Mouse (Mus musculus) midbrain, embryonic 11.5 days (tissue): ENCODE results near the gene Etfbkmt. TPM values are rescaled to one million over a fixed set of nuclear protein-coding genes. Genes with fewer than 3 reads are reported as not detected.
A peak's percentile ranks its signal among the peaks of the same experiment; 100 is the strongest.

Experiments
- ATAC-seq: fragments of 200-750 bp; cut with Nextera tagmentation; 2 replicates; pipeline ENCODE4 v1.8.0; 2017; ENCODE audit warnings: moderate TSS enrichment, moderate library complexity; ENCODE audit not compliant: low FRiP score
- DNase-seq: peaks from one replicate; pipeline ENCODE4 v3.0.0; 2015; ENCODE audit warnings: low spot score; ENCODE audit errors: missing footprints
- H3K27ac ChIP-seq: fragments of 300-500 bp; sonication (generic); 2 replicates; pipeline ENCODE4 v1.5.1; 2014; ENCODE audit warnings: low read depth, low read length
- H3K27me3 ChIP-seq: fragments of 300-500 bp; sonication (generic); 2 replicates; pipeline ENCODE4 v1.6.1; 2014; ENCODE audit warnings: mild to moderate bottlenecking, low read length, moderate library complexity, mixed read lengths; ENCODE audit not compliant: control insufficient read depth, insufficient read depth
- H3K36me3 ChIP-seq: fragments of 300-500 bp; sonication (generic); 2 replicates; pipeline ENCODE4 v1.6.1; 2014; ENCODE audit warnings: mild to moderate bottlenecking, low read length, moderate library complexity, mixed read lengths; ENCODE audit not compliant: control insufficient read depth, insufficient read depth
- H3K4me1 ChIP-seq: fragments of 300-500 bp; sonication (generic); 2 replicates; pipeline ENCODE4 v1.6.1; 2014; ENCODE audit warnings: low read length; ENCODE audit not compliant: control insufficient read depth, insufficient read depth
- H3K4me2 ChIP-seq: fragments of 300-500 bp; sonication (generic); 2 replicates; pipeline ENCODE4 v1.6.1; 2014; ENCODE audit warnings: mild to moderate bottlenecking, moderate library complexity
- H3K4me3 ChIP-seq: fragments of 300-500 bp; sonication (generic); 2 replicates; pipeline ENCODE4 v1.5.1; 2014; ENCODE audit warnings: low read depth, low read length
- H3K9ac ChIP-seq: fragments of 300-500 bp; sonication (generic); 2 replicates; pipeline ENCODE4 v1.6.1; 2014; ENCODE audit warnings: low read length
- H3K9me3 ChIP-seq: fragments of 300-500 bp; sonication (generic); 2 replicates; pipeline ENCODE4 v1.6.1; 2016; ENCODE audit warnings: low read length; ENCODE audit not compliant: control insufficient read depth
- WGBS: fragments of 180-500 bp; shearing (Covaris S2); extraction: QIAGEN DNeasy Blood & Tissue Kit; methylation state at CpG from one replicate; pipeline ENCODE4 v1.1.7; 2014; 5-methylcytosine and 5-hydroxymethylcytosine counted together
- polyA plus RNA-seq: library from polyadenylated mRNA; unstranded; fragments of >200 nt; fragmentation: Nextera tagmentation; extraction: Ambion mirVana; gene quantifications from 2 replicates; pipeline ENCODE4 v1.2.1, GENCODE M21; 2014

Etfbkmt gene
- polyA plus RNA-seq, 1 experiment from 2014 or later, result 8.6 TPM

- Histone ChIP-seq H3K4me2 (peak overlapping the region; percentile 59), H3K27ac (no peak overlapping the region), H3K4me1 (0 out of 2 replicates have a peak, but pooled peaks cover 2% of the 10 kb centered on the region), H3K36me3 (no peaks in the 10 kb centered on the region), H3K9ac (peak overlapping the region; percentile 70), H3K9me3 (no peaks in the 10 kb centered on the region), H3K4me3 (peak overlapping the region; percentile 39), H3K27me3 (no peaks in the 10 kb centered on the region)
- peak; percentile 97 for DNase-seq
- 7% methylated on average over 36 of the region's 36 CpGs for WGBS
- peak; percentile 95 for ATAC-seq
Measured at GRCm38 (mm10) chr6:149141393-149142173, 1.9 kb downstream of the Etfbkmt start.

DNA sequence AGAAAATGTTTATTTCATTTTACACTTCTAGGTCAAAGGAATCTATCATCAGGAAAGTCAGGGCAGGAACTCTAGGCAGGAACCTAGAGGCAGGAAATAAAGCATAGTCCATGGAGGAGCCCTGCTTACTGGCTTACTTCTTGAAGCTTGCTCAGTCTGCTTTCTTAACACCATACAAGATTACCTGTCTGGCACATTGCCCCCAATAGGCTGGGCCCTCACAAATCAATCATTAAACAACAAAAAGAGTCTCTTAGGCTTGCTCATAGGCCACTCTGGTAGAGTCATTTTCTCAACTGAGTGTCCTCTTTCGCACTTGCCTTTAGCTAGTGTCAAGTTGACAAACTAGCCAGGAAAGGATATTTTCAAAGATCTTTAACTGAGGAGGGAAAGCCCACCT, 5.5 kb downstream of the Etfbkmt start:
- Histone ChIP-seq H3K36me3 (no peaks in the 10 kb centered on the region), H3K4me3 (no peak overlapping the region), H3K4me2 (no peak overlapping the region), H3K9ac (no peak overlapping the region), H3K4me1 (0 out of 2 replicates have a peak, but pooled peaks cover 2% of the 10 kb centered on the region), H3K27ac (no peak overlapping the region), H3K9me3 (no peaks in the 10 kb centered on the region), H3K27me3 (no peaks in the 10 kb centered on the region)
- WGBS, result 87% methylated on average over 1 of the region's 1 CpGs
- DNase-seq (no peak), ATAC-seq (no peak)

- DNase-seq, result peak; percentile 75
- 95% methylated on average over 7 of the region's 7 CpGs for WGBS
Measured at GRCm38 (mm10) chr6:149148436-149149229, 9.0 kb downstream of the Etfbkmt start.

DNA sequence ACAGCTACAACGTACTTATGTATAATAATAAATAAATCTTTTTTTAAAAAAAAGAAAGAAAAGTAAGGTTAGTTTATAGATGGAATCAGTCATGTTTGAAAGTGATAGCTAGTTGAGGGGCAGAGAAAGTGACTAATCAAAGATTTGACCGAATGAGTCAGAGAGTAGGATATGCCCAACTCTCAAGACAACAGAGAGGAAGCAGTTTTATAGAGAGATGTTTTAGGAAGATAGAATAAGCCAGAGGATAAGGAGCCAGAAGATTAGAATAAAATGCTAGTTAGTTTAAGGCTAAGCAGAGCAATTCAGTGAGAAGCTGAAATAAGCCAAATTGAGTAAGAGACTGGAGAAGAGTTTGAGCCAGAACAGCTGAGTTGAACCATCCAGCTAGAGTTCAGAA, 12.5 kb downstream of the Etfbkmt start:
- ATAC-seq (no peak), DNase-seq (no peak)
- Histone ChIP-seq H3K27me3 (no peaks in the 10 kb centered on the region), H3K36me3 (0 out of 2 replicates have a peak, but pooled peaks cover 3% of the 10 kb centered on the region), H3K4me1 (peaks cover 8% of the 10 kb centered on the region), H3K27ac (no peak overlapping the region), H3K4me2 (no peak overlapping the region), H3K9me3 (no peaks in the 10 kb centered on the region), H3K4me3 (no peak overlapping the region), H3K9ac (no peak overlapping the region)
- WGBS, result 100% methylated on average over 2 of the region's 2 CpGs

More at GRCm38 (mm10) chr6:149148436-149149229, 9.0 kb downstream of the Etfbkmt start:
- H3K9me3 ChIP-seq, result no peaks in the 10 kb centered on the region
- no peak overlapping the region for H3K4me2 ChIP-seq
- no peaks in the 10 kb centered on the region for H3K36me3 ChIP-seq
- no peak overlapping the region for H3K27ac ChIP-seq
- no peak overlapping the region for H3K9ac ChIP-seq
- no peaks in the 10 kb centered on the region for H3K27me3 ChIP-seq
- no peak for ATAC-seq
- no peak overlapping the region for H3K4me3 ChIP-seq
- H3K4me1 ChIP-seq, result no peaks in the 10 kb centered on the region

- ATAC-seq (peak; percentile 17; the same call in 1 of the 2 replicates), DNase-seq (peak; percentile 14)
- 46% methylated on average over 6 of the region's 6 CpGs for WGBS
- no peaks in the 10 kb centered on the region for H3K9me3 ChIP-seq
- no peak overlapping the region for H3K4me3 ChIP-seq
- no peak overlapping the region for H3K4me2 ChIP-seq
- 0 out of 2 replicates have a peak, but pooled peaks cover 3% of the 10 kb centered on the region for H3K36me3 ChIP-seq
- H3K4me1 ChIP-seq, result peaks cover 8% of the 10 kb centered on the region
- H3K27me3 ChIP-seq, result no peaks in the 10 kb centered on the region
- H3K9ac ChIP-seq, result 0 out of 2 replicates have a peak overlapping the region, but pooled peaks have one; percentile 5
- no peak overlapping the region for H3K27ac ChIP-seq
Measured at GRCm38 (mm10) chr6:149153473-149154115, 13.9 kb downstream of the Etfbkmt start.

- 0 out of 2 replicates have a peak, but pooled peaks cover 3% of the 10 kb centered on the region for H3K36me3 ChIP-seq
- no peak overlapping the region for H3K27ac ChIP-seq
- ATAC-seq, result peak; percentile 52; the same call in 1 of the 2 replicates
- peak; percentile 84 for DNase-seq
- H3K9ac ChIP-seq, result 0 out of 2 replicates have a peak overlapping the region, but pooled peaks have one; percentile 5
- H3K9me3 ChIP-seq, result no peaks in the 10 kb centered on the region
- no peak overlapping the region for H3K4me2 ChIP-seq
- H3K4me1 ChIP-seq, result peaks cover 8% of the 10 kb centered on the region
- no peak overlapping the region for H3K4me3 ChIP-seq
- WGBS, result 17% methylated on average over 8 of the region's 8 CpGs
- no peaks in the 10 kb centered on the region for H3K27me3 ChIP-seq
Measured at GRCm38 (mm10) chr6:149154116-149155030, 14.7 kb downstream of the Etfbkmt start.

DNA sequence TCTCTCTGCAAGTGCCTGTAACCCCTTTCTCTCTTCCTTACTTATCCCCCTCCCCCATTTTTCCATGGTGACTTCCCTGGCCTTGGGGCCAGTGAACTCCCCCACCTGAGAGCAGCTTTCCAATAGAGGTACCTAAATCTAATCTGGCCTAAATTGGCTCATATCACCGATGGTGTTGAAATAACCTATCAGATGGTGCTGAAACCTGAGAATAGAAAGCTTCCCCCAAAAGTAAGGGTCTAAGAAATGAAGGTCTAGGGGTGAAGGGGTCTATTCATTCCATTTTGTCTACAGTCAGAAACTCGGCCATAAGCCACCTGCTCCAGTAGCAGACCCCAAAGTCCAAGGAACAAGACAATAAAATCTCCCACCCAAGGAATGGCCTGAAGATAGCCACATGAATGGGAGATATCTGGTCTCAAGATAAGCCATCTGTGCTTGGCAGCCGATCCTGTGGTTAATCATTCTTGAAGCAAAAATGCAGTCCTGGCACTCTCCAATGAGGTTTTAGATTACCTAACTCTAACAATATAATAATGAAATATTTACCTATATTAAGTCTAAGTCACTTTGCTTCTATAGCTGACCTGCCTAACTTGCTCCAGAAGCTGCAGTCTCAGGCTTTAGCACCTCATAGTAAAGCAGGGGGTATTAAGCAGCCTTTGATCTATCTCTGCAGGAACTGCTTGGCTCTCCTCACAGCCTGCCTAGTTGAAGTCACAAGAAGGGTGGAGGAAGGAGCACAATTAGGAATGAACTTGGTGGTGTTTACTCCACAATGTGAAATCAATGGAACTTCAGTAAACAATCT, 15.6 kb downstream of the Etfbkmt start:
- WGBS, result 73% methylated on average over 3 of the region's 3 CpGs
- Histone ChIP-seq H3K4me2 (no peak overlapping the region), H3K4me1 (peaks cover 8% of the 10 kb centered on the region), H3K36me3 (0 out of 2 replicates have a peak, but pooled peaks cover 3% of the 10 kb centered on the region), H3K27ac (no peak overlapping the region), H3K27me3 (no peaks in the 10 kb centered on the region), H3K9ac (no peak overlapping the region), H3K4me3 (no peak overlapping the region), H3K9me3 (no peaks in the 10 kb centered on the region)
- no peak for ATAC-seq
- peak; percentile 76 for DNase-seq
